Mouse (Mus musculus): ENCODE results near the gene Tbc1d22a.

DNA sequence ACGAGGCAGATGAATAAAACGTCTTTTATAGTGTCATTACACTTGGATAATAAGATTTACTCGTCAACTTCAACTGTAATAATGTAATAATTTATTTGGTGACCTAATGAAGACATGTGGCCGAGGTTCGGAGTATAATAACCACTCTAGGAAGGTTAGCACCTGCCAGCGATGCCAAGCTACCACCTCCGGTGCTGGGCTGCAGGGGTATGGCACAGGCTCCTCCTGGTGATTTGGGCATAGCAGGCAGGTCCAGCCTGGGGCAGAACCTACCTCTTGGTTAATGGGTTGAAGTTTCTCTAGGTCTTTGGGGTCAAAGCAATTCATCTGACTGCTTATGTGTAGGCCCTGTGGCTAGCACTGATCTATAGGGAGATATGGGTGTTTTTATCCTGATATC lies 296.9 kb downstream of the Tbc1d22a start:
- TF ChIP-seq CTCF (IDR thresholded peaks at IDR 0.05; ENCODE audit: low read depth) = no peak
- no peak for TF ChIP-seq EP300 (optimal IDR thresholded peaks at IDR 0.05)
